Mouse (Mus musculus) heart, embryonic 13.5 days (tissue): Measurements from ENCODE around the gene Tmem101. TPM values are rescaled to one million over a fixed set of nuclear protein-coding genes. Genes with fewer than 3 reads are reported as not detected.

Experiments
- ATAC-seq: fragments of 200-750 bp; cut with Nextera tagmentation; 2 replicates; pipeline ENCODE4 v1.8.0; 2017; ENCODE audit warnings: moderate TSS enrichment; ENCODE audit not compliant: insufficient number of reproducible peaks, low FRiP score, low TSS enrichment; ENCODE audit errors: extremely low read depth
- H3K27ac ChIP-seq: fragments of 300-500 bp; sonication (generic); replicated peaks from 2 replicates; pipeline ENCODE4 v1.5.1; 2015; ENCODE audit warnings: moderate library complexity, mild to moderate bottlenecking, inconsistent platforms
- H3K27me3 ChIP-seq: fragments of 300-500 bp; sonication (generic); replicated peaks from 2 replicates; pipeline ENCODE4 v1.6.1; 2015; ENCODE audit warnings: mild to moderate bottlenecking, inconsistent platforms
- H3K36me3 ChIP-seq: fragments of 300-500 bp; sonication (generic); 2 replicates; pipeline ENCODE4 v1.6.1; 2015; ENCODE audit warnings: mild to moderate bottlenecking, inconsistent platforms
- H3K4me1 ChIP-seq: fragments of 300-500 bp; sonication (generic); 2 replicates; pipeline ENCODE4 v1.6.1; 2015; ENCODE audit warnings: inconsistent platforms
- H3K4me2 ChIP-seq: fragments of 300-500 bp; sonication (generic); 2 replicates; pipeline ENCODE4 v1.6.1; 2015; ENCODE audit warnings: inconsistent platforms, mild to moderate bottlenecking, moderate library complexity
- H3K4me3 ChIP-seq: fragments of 300-500 bp; sonication (generic); 2 replicates; pipeline ENCODE4 v1.5.1; 2015; ENCODE audit warnings: moderate library complexity, mild to moderate bottlenecking, inconsistent platforms
- H3K9ac ChIP-seq: fragments of 300-500 bp; sonication (generic); 2 replicates; pipeline ENCODE4 v1.6.1; 2015; ENCODE audit warnings: inconsistent platforms, mild to moderate bottlenecking, moderate library complexity
- H3K9me3 ChIP-seq: fragments of 300-500 bp; sonication (generic); 2 replicates; pipeline ENCODE4 v1.6.1; 2016; ENCODE audit warnings: inconsistent platforms
- WGBS: fragments of 180-500 bp; shearing (Covaris S2); methylation state at CpG from one replicate; pipeline ENCODE4 v1.1.7; 2015; ENCODE audit warnings: mixed read lengths; 5-methylcytosine and 5-hydroxymethylcytosine counted together
- polyA plus RNA-seq: library from polyadenylated mRNA; unstranded; fragments of >200 nt; fragmentation: Nextera tagmentation; extraction: Ambion mirVana; gene quantifications from 2 replicates; pipeline ENCODE4 v1.2.1, GENCODE M21; 2015

The Tmem101 gene
- polyA plus RNA-seq, 1 experiment from 2014 or later, result 32.4 TPM

DNA sequence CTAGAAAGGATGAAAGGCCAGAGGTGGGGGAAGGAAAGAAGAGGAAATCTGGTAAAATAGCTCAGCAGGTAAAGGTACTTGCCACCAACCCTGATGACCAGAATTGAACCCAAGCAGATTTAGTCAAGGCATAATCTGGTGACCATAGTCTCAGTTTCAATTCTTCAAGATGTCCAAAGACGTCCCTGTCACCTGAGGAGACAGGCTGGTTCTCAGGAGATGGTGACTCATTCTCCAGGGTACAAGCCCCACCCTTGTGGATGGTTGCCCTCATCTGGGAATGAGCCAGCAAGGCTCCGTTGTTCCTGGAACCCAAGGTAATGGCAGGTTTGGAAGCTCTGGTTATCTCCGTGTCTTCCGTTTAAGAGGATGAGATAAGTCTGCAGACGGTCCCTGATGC is 44.6 kb downstream of the Tmem101 start:
- WGBS, result 21% methylated on average over 5 of the region's 5 CpGs
- Histone ChIP-seq H3K4me1 (peaks cover 5% of the 10 kb centered on the region; the same call in 1 of the 2 replicates), H3K27me3 (peaks cover 53% of the 10 kb centered on the region), H3K27ac (no peak overlapping the region), H3K4me3 (no peak overlapping the region), H3K4me2 (no peak overlapping the region), H3K9ac (no peak overlapping the region), H3K36me3 (no peaks in the 10 kb centered on the region), H3K9me3 (no peaks in the 10 kb centered on the region)
- no peak for ATAC-seq

DNA sequence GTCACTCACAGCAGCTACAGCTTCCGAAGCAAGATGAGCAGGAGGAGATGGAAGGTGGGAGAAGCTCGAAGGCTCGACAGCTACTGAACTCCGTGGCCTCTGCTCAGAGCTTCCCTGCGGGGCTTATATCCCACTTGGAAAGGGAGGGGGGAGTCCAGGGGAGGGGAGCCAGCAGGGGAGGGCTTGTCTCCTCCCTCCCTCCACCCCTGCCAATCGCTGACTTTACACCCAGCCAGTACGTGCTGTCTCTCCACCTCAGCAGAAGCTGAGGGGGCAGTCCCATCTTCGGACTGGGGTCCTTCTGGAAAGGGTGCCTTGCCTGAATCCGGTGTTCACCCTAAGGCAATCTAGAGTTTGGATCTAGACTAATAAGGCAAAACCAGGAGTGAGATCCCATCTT is 48.5 kb downstream of the Tmem101 start, which contains the start of gene Pyy:
Pyy (minus strand) TSS at position 101 of the 400 bp plus-strand sequence.
- H3K27ac ChIP-seq, result no peak within 1 kb of the TSS
- peaks cover 79% of the 10 kb centered on the region for H3K27me3 ChIP-seq
- H3K9ac ChIP-seq, result no peak within 1 kb of the TSS
- peaks cover 5% of the 10 kb centered on the region; the same call in 1 of the 2 replicates for H3K4me1 ChIP-seq
- no peaks in the 10 kb centered on the region for H3K9me3 ChIP-seq
- peak within 1 kb of the TSS; percentile 33; the same call in 1 of the 2 replicates for H3K4me2 ChIP-seq
- no peak for ATAC-seq
- H3K4me3 ChIP-seq, result peak within 1 kb of the TSS; percentile 20; the same call in 1 of the 2 replicates
- WGBS, result 9% methylated on average over 9 of the region's 9 CpGs
- H3K36me3 ChIP-seq, result no peaks in the 10 kb centered on the region

DNA sequence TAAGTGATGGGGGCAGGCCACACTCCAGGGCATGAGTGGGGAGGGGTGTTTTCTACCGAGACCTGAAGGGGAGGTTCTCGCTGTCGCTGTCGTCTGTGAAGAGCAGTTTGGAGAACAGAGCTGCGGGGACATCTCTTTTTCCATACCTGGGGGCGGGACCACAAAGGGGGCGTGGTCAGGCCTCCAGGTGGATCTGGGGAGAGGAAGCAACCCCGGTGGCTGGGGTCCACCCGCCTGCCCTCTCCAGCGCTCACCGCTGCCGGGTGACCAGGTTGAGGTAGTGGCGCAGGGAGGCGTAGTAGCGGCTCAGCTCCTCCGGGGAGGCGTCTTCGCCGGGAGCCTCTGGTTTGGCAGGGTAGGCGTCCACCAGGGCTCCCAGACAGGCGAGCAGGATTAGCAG is 49.3 kb downstream of the Tmem101 start:
- ATAC-seq, result no peak
- H3K4me3 ChIP-seq, result peak overlapping the region; percentile 20; the same call in 1 of the 2 replicates
- 4% methylated on average over 21 of the region's 21 CpGs for WGBS

More for the DNA sequence above, 49.3 kb downstream of the Tmem101 start:
- Histone ChIP-seq H3K4me1 (peaks cover 12% of the 10 kb centered on the region), H3K4me2 (peak overlapping the region; percentile 33; the same call in 1 of the 2 replicates), H3K36me3 (no peaks in the 10 kb centered on the region), H3K27me3 (peaks cover 82% of the 10 kb centered on the region), H3K27ac (no peak overlapping the region), H3K9ac (no peak overlapping the region), H3K9me3 (no peaks in the 10 kb centered on the region)

Other genes starting within 250 kb of the Tmem101 start
- 0.87 and 1.8 TPM in 2 replicates for gene Sost, start 189.4 kb downstream of the Tmem101 start, polyA plus RNA-seq
- gene Cfap97d1, start 172.1 kb downstream of the Tmem101 start, polyA plus RNA-seq, result not detected in 2 replicates
- gene Dusp3, start 169.4 kb downstream of the Tmem101 start, polyA plus RNA-seq, result 50.3 and 53.6 TPM in 2 replicates
- 2.9 and 3.8 TPM in 2 replicates for gene Mpp3, start 127.9 kb downstream of the Tmem101 start, polyA plus RNA-seq
- 2.7 and 2.9 TPM in 2 replicates for gene Cd300lg, start 114.9 kb downstream of the Tmem101 start, polyA plus RNA-seq
- gene Mpp2, start 67.9 kb downstream of the Tmem101 start, polyA plus RNA-seq, result 10.6 and 11.0 TPM in 2 replicates
- gene Ppy, start 55.1 kb downstream of the Tmem101 start, polyA plus RNA-seq, result not detected in 2 replicates
- 1.2 TPM in 1 of 2 replicates, not detected in the other for gene Pyy, start 48.6 kb downstream of the Tmem101 start, polyA plus RNA-seq
- gene Nags, start 10.9 kb downstream of the Tmem101 start, polyA plus RNA-seq, result 0.33 TPM in 1 of 2 replicates, not detected in the other
- 80.7 and 97.0 TPM in 2 replicates for gene Lsm12, start 28.9 kb upstream of the Tmem101 start, polyA plus RNA-seq
- 25.6 and 29.3 TPM in 2 replicates for gene G6pc3, start 33.2 kb upstream of the Tmem101 start, polyA plus RNA-seq
- gene Hdac5, start 73.8 kb upstream of the Tmem101 start, polyA plus RNA-seq, result 82.9 and 89.4 TPM in 2 replicates
- gene BC030867, start 92.5 kb upstream of the Tmem101 start, polyA plus RNA-seq, result 12.3 and 13.5 TPM in 2 replicates
- gene Asb16, start 112.3 kb upstream of the Tmem101 start, polyA plus RNA-seq, result 0.09 TPM in 1 of 2 replicates, not detected in the other
- gene Tmub2, start 128.5 kb upstream of the Tmem101 start, polyA plus RNA-seq, result 36.8 and 41.2 TPM in 2 replicates
- gene Atxn7l3, start 140.2 kb upstream of the Tmem101 start, polyA plus RNA-seq, result 8.5 and 9.2 TPM in 2 replicates
- gene Ubtf, start 163.3 kb upstream of the Tmem101 start, polyA plus RNA-seq, result 51.1 and 53.1 TPM in 2 replicates
- 47.2 and 59.5 TPM in 2 replicates for gene Slc4a1, start 209.8 kb upstream of the Tmem101 start, polyA plus RNA-seq
- 1.1 and 1.7 TPM in 2 replicates for gene Rundc3a, start 237.0 kb upstream of the Tmem101 start, polyA plus RNA-seq